Mouse (Mus musculus) limb, embryonic 15.5 days (tissue): ENCODE measurements around the gene Ckb. TPM values are rescaled to one million over a fixed set of nuclear protein-coding genes. Genes with fewer than 3 reads are reported as not detected.

ENCODE experiments used
- polyA plus RNA-seq: library from polyadenylated mRNA; unstranded; fragments of >200 nt; fragmentation: Nextera tagmentation; extraction: Ambion mirVana; gene quantifications from 2 replicates; pipeline ENCODE4 v1.2.1, GENCODE M21; 2015

Gene Ckb
- polyA plus RNA-seq, 1 experiment from 2014 or later = 132 TPM

Other genes starting within 250 kb of the Ckb start
- gene Tnfaip2, start 229.9 kb downstream of the Ckb start, polyA plus RNA-seq = 8.3 and 8.4 TPM in 2 replicates
- gene Gm266, start 186.5 kb downstream of the Ckb start, polyA plus RNA-seq = 13.1 and 16.1 TPM in 2 replicates
- 473 and 511 TPM in 2 replicates for gene Eif5, start 134.3 kb downstream of the Ckb start, polyA plus RNA-seq
- gene Mark3, start 97.8 kb downstream of the Ckb start, polyA plus RNA-seq = 24.0 and 30.4 TPM in 2 replicates
- 14.4 and 14.8 TPM in 2 replicates for gene Trmt61a, start 5.8 kb upstream of the Ckb start, polyA plus RNA-seq
- gene Bag5, start 40.9 kb upstream of the Ckb start, polyA plus RNA-seq = 69.4 and 71.2 TPM in 2 replicates
- gene Apopt1, start 40.9 kb upstream of the Ckb start, polyA plus RNA-seq = 48.4 and 51.2 TPM in 2 replicates
- 107 and 121 TPM in 2 replicates for gene Klc1, start 86.5 kb upstream of the Ckb start, polyA plus RNA-seq
- gene Xrcc3, start 141.5 kb upstream of the Ckb start, polyA plus RNA-seq = 8.4 and 9.9 TPM in 2 replicates
- gene Zfyve21, start 141.8 kb upstream of the Ckb start, polyA plus RNA-seq = 122 and 141 TPM in 2 replicates
- gene Ppp1r13b, start 235.8 kb upstream of the Ckb start, polyA plus RNA-seq = 11.8 and 14.9 TPM in 2 replicates